Mouse (Mus musculus): ENCODE measurements around the gene Inpp5e. TPM values are rescaled to one million over a fixed set of nuclear protein-coding genes. Genes with fewer than 3 reads are reported as not detected.
"Not testable (repeated sequence)": the region's sequence is repeated elsewhere in the genome, so short reads cannot be mapped to it uniquely, and the experiment has no call there.

The Inpp5e gene
- total RNA-seq, 2 experiments from 2014 or later, result 15.2 to 16.9 TPM

DNA sequence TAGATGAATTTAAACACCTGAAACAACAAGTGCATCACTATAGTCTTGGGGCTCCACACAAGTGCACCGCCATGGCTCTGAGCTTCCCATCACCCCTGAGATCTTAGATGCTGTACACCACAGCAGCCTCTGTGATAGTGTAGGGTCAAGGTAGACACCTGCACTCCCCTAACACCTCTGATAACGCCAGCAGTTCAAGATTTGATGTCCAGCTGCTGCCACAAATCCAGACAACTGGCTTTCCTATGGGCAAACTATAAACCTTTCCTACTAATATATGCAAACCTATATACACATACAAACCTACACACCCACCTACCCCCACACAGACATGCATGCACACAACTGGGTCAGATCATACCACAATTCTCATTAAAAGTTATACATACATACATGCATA lies 15.5 kb upstream of the Inpp5e start:
- intact Hi-C loops (cut with DNase I), result no loop called here
- DNase-seq (ENCODE audit: low spot score), result no peak

DNA sequence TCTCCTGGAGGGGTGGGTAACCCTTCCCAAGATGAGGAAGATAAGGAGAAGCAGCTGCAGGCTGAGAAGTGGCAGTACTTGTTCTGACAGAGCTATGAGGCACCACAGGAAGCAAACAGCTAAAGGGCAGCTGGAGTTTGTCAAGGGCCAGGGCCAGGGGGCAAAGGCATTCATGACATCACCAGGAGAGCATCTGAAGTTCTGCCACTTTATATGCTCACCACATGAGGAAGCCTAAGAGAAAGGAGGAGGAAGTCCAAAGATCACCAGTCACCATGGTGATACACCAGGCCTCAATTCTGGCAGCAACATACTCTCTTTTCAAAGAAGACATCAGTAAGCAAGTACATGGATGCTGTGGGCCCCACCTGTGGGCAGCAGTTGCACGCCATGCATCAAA lies 14.1 kb upstream of the Inpp5e start:
- DNase-seq (ENCODE audit: low spot score), result no peak
- intact Hi-C loops (cut with DNase I), result no loop called here

DNA sequence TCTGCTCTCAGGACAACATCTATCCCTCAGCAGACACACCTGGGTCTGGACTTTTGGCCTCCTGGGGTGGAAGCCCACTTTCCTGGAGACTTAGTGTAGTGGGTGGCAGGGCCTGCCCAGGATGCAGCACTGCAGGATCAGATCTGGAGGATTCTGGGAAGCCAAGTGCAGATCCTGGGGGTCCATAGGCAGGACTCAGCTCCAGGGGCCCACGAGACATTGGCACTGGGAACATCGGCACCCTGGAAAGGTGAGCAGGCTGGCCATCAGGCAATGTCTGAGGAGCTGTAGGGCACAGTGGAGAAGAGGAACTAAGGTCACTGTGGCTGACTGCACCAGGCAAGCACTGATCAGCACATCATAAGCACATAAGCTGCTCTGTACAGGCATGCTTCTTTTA lies 13.0 kb upstream of the Inpp5e start:
- intact Hi-C loops (cut with DNase I), result no loop called here
- DNase-seq (ENCODE audit: low spot score), result no peak

DNA sequence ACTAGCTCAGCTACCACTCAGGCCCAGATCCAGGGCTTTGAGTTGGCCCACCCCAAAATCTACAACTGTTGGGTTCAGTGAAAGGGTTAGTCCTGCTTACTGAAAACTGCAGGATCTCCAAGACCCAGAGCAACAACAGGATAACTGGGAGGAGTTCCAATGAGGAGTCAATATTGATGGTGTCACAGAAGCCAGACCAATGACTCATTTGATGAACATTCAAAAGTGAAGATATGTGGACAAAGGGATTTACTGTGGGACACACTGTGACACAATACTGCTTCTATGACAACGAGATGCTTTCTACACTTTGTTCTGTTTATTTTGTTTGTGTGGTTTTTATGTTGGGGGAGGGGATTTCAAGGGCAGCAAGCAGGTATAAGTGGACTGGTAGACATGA lies 9.1 kb upstream of the Inpp5e start:
- intact Hi-C loops (cut with DNase I), result no loop called here
- no peak for DNase-seq (ENCODE audit: low spot score)

DNA sequence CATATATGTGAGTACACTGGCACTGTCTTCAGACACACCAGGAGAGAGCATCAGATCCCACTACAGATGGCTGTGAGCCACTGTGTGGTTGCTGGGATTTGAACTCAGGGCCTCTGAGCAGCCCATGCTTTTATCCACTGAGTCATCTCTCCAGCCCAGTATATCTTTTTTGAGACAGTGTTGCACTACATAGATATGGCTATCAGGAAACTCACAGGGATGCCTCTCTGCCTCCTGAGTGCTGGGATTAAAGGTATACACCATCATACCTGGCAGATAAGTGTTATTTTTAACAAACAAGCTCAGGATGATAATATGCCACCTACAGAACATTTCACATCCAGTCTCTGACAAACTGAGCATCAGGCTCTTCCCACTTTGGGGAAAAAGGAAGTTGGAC lies 8.1 kb upstream of the Inpp5e start:
- intact Hi-C loops (cut with DNase I), result no loop called here

DNA sequence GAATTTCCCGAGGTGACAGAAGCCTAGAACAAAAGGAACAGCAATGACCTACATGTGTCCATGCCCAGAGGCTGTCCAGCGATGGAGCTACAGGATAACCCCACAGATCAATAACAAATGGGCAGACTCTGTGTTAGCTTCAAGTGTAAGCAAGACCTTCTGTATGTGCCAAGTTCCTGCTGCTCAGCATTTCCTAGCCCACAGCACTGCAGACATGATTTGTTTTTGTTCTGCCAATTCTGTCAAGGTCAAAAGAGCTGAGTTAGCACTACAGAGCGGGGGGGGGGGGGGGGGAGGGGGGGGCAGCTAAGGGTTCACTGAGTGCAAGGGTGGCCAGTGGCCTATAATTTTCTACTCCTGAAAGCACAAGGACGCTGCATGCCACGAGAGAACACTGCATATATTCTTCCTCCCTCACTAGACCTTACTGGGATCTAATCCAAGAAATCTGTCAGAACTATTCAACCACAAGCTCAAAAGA lies 2.0 kb upstream of the Inpp5e start:
- intact Hi-C loops (cut with DNase I), result loop anchor here (5.0 kb wide), 1 partner anchor 109 kb away; no protein-coding TSS in a partner anchor
- no peak for DNase-seq (ENCODE audit: low spot score)

More for the DNA sequence above, 8.1 kb upstream of the Inpp5e start:
- DNase-seq (ENCODE audit: low spot score), result no peak

DNA sequence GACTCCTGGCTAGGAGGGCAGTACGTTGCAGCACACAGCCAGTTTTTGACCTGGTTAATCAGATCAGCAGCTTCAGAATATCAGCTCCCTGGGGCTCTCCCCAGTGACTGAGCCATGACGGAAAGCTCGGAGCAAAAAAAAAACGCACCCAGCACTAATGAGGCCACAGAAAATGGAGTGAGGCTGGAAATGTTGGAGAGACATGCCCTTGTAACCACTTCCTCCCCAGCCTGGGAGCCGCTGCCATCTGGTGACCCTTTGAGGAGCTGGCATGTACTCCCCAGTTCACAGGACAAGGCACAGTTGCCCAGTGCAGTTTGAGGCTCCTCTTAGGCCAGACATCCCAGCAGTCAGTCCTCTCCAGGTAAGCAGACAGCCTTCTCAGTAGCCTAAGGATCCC lies 1.1 kb upstream of the Inpp5e start:
- intact Hi-C loops (cut with DNase I), result loop anchor here (5.0 kb wide), 1 partner anchor 108 kb away; no protein-coding TSS in a partner anchor
- DNase-seq (ENCODE audit: low spot score), result no peak

DNA sequence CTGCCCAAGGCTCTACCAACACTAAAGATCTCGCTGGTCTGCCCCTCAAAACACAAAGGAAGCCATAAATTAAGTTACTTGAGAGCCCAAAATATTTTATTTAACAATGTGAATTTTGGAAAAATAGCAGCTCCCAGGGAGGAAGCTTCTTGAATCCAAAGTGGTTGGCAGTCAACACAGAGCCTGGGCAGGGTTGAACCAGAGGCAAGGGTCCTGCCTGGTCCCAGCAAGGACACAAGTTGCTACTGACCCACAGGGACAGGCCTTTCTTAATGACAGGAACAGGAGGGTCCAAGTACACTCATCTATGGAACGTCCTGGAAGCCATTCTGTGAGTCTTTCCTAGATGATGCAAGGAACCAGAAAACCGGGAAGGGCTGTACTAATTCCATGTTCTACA lies 359 bp upstream of the Inpp5e start:
- intact Hi-C loops (cut with DNase I), result loop anchor here (5.0 kb wide), 1 partner anchor 82 kb away; no protein-coding TSS in a partner anchor
- DNase-seq (ENCODE audit: low spot score), result no peak

DNA sequence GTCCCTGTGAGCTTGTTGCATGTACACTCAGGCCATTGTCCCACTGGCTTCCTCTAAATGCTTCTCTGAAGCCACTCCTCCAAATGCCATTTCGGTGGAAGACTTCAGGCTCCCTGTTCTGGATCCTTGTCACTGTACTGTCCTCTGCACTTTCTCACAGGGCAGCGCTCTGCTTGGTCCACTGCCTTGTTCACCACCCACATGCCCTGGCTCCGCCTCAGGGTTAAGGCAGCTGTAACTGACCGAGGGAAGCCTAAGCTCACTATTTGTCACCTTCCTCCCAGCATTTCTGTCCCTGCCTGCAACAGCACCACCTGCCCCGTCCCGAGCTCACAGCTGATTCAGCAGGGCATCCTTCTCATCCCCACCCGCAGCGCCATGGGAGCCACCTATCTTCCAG lies 5.7 kb downstream of the Inpp5e start:
- intact Hi-C loops (cut with DNase I), result no loop called here
- no peak for DNase-seq (ENCODE audit: low spot score)

DNA sequence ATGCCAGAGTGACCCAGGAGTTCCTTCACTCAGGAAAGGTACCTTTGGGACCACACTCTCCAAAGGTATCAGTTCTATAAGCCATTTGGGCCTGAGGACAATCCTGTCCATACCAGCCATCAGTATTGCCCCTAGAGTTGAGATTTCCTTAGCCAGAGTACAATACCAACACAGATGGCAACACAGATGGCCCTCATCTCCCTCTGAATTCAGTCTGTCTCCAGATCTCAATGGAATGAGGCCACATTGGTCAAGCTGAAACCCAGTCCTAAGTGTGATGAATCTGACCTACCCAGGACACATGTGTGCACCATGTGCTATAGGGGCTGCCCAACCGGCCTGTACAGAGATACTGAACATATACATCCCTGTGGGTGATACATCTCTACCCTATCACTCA lies 6.7 kb downstream of the Inpp5e start:
- intact Hi-C loops (cut with DNase I), result no loop called here
- no peak for DNase-seq (ENCODE audit: low spot score)

DNA sequence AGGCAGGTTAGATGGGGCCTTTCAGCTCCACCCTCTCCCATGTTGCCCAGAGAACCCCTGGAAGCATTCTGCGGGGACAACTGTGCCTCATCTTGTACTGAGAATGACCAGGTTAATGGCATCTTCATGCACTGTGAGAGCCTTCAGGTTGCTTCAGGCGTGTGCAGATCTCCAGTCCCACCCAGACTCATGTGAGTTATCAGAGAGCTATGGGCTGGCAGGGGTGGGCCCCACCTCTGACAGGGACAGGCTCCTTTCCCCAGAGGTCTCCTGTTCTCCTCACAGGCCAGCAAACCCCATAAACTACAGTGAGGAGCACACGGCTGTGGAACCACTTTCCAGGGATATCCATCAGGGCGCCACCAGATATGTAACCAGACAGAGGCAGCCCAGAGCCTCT lies 8.0 kb downstream of the Inpp5e start:
- DNase-seq (ENCODE audit: low spot score), result no peak
- intact Hi-C loops (cut with DNase I), result no loop called here

DNA sequence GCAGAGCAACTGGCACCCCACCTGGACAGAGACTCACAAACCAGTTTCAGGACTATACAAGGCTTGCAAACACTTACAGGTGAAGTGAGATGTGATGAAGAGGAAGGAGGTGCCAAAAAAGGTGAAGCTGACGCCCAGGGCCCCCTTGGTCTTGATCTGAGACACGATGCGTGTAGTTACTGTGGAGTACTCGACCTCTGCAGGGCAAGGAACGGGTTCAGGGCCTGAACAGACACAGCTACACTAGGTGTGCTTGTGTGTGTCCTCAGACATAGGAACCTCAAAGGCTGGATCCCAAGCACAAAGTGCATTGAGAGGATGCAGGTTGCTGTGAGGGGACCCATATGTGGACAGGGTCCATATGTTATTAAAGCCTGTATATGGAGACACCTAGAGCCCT lies 8.7 kb downstream of the Inpp5e start:
- no peak for DNase-seq (ENCODE audit: low spot score)
- intact Hi-C loops (cut with DNase I), result no loop called here

DNA sequence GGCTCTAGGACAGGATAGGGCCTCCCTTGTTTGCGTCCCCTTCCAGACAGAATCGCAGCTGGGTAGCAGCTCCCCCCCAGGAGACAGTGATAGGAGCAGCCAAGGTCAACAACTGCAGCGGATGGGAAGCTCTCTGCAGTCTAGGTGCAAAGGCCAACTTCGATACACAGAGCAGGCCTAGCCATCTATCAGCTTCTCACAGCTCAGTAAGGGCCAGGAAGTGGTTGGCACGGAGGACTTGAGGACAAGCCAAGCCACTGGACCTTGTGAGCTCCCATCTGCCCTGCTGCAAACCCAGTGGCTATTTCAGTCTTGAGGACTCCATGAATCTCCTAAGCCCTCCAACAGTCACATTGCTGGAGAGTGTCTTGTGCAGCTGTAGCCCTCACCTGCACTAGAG lies 9.4 kb downstream of the Inpp5e start:
- DNase-seq (ENCODE audit: low spot score), result peak; percentile 31
- intact Hi-C loops (cut with DNase I), result no loop called here

DNA sequence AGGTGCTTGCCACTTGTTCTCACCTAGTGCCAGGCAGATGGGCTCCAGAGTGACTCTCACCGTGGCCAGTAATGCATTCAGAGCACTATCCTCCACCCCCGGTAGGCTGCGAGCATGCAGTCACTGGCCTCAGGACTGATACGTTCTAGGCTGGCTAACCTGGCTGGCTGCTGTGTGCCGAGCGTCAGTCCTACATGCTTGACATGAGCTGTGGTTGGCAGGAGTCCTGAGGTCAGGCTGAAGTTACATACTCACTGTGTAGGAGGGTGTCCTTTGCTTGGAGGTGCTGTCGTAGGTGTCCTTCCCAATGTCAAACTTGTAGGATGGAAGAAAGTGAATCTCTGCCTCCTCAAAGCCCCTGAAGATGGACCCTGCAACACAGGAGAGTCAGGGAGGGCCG lies 10.0 kb downstream of the Inpp5e start:
- no peak for DNase-seq (ENCODE audit: low spot score)
- intact Hi-C loops (cut with DNase I), result no loop called here

DNA sequence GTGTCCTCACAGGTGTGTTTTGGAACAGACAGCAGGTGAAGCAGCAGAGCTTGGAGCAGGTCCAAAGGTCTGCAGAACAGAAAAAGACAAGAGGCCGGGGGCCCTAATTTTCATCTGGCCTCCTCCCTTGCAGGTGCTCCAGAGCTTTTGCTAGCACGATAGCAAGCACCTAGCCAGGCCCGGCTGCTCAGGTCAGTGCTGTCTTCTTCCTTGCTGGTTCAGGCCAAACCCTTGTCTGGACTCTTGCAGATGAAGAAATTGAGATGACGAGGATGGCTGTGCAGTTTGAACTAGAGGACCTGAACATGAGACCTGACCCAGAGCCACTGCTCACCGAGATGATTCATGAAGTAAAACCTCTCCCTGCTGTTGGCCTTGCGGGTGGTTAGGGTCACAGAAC lies 17.4 kb downstream of the Inpp5e start:
- intact Hi-C loops (cut with DNase I), result no loop called here
- no peak for DNase-seq (ENCODE audit: low spot score)

DNA sequence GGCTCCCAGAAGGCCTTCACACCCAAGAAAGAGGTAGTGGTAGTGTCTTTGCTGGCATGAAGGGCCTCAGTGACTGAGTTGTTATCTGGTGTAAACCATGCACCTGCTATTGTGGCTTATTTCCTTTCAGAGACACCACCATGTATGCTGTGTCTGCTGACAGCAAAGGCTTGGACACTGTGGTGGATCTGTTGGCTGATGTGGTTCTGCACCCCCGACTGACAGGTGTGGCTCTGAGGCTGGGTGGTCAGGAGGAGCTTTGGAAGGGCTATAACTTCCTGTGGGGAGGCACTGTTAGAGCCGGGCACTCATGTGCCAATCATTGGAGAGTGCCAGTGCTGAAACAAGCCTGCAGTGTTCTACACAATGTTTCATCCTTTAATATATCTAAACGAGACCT lies 18.0 kb downstream of the Inpp5e start:
- no peak for DNase-seq (ENCODE audit: low spot score)
- intact Hi-C loops (cut with DNase I), result no loop called here

DNA sequence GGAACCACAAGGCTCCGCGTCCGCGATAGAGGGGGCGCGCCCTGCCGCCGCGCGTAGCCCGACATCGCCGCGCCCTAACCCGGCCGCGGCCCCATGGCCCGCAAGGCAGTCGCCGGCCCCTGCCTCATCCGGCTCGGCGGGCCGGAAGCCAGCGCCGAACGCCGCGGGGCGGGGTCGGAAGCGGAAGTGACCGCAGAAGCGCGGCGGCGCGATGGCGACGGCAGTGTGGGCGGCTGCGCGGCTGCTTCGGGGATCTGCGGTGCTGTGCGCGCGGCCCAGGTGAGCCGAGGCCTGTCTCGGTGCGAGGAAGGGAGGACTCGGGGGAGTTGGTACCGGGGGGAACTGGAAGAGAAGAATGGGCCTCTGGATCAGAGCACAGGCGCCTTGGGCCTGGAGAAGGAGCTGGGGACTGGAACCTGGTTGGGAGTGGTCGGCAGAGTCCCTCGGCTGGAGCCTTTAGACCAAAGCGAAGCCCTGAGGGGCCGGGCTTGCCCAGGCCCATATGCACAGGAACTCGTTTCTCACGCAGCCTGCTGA lies 19.8 kb downstream of the Inpp5e start, which contains the start of the genes Entr1 and Pmpca:
Entr1 (minus strand) TSS at position 163 of the 537 bp plus-strand sequence.
Pmpca (plus strand) TSS at position 186 of the 537 bp plus-strand sequence.
- DNase-seq (ENCODE audit: low spot score), result peak; percentile 72
- intact Hi-C loops (cut with DNase I), result loop anchor here (1.0 kb wide), 1 partner anchor 37 kb away; the partner anchor contains the start of gene Dnlz

DNA sequence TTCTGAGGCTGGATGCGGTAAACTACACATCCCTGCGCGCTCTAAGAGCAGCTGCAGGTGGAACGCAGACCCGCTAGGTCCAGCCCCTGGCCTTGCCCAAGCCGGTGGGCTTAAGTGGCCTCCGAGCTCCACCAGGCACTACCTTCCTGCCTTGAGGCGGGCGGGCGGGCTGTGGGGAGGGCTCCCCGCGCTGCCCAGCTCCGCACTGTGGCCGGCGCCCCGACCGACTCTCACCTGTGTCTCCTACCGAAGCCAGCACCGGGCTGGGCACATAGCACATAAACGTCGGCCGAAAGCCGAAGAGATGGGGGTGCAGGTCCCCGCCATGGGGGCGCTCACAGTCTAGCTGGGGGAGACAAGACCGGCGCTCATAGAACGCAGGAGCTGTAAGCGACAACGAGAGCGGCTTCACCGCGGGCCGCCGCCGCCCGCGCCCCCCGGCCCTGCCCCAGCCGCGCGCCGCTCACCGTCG lies 20.3 kb downstream of the Inpp5e start:
- no peak for DNase-seq (ENCODE audit: low spot score)

DNA sequence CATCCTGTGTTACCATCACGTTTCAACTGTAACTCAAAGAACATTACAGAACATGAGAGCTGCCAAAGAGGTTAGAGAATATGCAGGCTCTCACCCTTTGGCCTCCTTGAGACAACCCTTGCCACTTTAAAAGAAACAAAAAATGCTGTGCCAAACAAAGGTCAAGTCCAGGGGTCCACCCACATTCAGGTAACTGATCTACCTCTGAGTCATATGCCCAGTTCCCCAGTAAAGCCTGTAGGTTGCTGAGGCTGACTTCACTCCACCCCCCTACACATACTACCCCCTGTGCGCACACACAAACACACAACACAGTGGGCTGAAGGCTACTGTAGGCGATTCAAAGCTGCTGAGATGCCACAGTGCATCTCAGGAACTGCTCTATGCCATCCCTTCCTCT lies 21.3 kb downstream of the Inpp5e start:
- DNase-seq (ENCODE audit: low spot score), result no peak
- intact Hi-C loops (cut with DNase I), result no loop called here

More for the DNA sequence above, 20.3 kb downstream of the Inpp5e start:
- intact Hi-C loops (cut with DNase I), result loop anchor here (1.0 kb wide), 1 partner anchor 36 kb away; the partner anchor contains the start of gene Dnlz

DNA sequence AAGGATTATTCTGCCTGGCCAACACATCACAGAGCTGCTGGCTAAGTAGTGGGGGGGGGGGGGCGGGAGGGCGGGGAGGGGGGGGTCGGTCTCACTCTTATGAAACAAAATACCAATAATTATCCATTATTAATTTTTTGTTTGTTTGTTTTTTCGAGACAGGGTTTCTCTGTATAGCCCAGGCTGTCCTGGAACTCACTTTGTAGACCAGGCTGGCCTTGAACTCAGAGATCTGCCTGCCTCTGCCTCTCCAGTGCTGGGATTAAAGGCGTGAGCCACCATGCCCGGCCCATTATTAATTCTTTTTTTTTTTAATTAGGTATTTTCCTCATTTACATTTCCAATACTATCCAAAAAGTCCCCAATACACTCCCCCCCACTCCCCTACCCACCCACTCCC lies 28.1 kb downstream of the Inpp5e start:
- intact Hi-C loops (cut with DNase I); DNase-seq (ENCODE audit: low spot score): not testable (repeated sequence)

DNA sequence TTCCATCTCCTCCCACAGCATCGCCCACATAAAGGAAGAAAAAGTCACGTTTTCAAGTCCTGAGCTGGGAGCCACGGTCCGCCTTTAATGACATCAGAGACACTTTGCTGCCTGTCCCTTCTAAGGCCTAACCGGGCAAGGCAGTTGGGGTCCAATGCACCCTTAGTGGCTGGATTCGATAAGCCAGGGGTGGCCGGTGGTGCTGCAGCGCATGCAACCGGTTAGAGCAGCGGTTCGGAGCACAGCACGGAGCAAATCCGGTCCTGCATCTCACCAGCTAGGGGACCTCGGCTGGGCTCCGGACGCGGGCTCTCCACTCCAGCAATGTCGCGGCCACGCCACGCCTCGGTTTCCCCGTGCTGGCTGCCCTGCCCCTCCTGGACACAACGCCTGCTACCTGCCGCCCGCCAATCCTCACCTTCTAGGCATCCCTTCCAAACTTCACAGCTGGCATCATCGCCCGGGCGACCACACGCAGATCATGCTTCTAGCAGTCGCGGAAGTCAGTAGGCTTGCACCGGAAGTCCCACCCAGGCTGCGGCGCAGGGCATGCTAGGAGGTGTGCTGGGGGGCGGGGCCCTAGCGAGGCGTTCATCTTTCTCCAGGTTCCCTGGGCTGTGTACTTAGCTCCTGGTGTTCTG lies 28.8 kb downstream of the Inpp5e start, which contains the start of gene Snapc4:
Snapc4 (minus strand) TSS at position 523 of the 641 bp plus-strand sequence.
- intact Hi-C loops (cut with DNase I), result no loop called here
- DNase-seq (ENCODE audit: low spot score), result peak; percentile 60
